In the genomic region with DNA sequence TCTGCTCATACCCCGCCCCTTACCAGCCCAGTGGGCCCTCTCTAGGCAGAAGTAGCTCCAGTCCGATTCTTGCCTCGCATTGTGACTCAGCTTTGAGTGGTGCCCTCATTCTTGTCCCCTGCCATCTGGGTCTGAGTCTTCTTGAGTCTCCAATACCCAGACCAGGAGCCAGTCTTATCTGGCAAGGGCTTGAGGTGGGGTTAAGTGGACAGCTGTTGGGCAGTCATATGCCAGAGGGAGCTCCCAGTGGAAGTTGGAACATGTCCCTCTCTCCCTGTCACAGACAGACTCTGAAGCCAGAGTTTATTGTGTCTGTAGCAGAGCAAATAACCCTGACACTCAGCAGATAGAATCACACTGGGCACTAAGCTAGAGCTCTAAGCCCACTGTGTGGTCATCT, we compare ENCODE assay signal across 15 mouse cellular contexts. TPM values are rescaled to one million over a fixed set of nuclear protein-coding genes. Genes with fewer than 3 reads are reported as not detected.
"Had no signal": no experiment of that assay in that cellular context is flagged by ENCODE, and none has a peak within 500 bp of the region (broad histone marks: within the 10 kb centered on the region; RNA-seq: fewer than 3 reads in every experiment).

No protein-coding gene starts in this region.

- H3K27ac ChIP-seq: kidney, embryonic 15.5 days; limb, embryonic 13.5 days; liver, embryonic 12.5 days; midbrain, embryonic 12.5 days had no signal

- H3K9ac ChIP-seq: kidney, embryonic 15.5 days; limb, embryonic 13.5 days; liver, embryonic 12.5 days; midbrain, embryonic 12.5 days had no signal

- H3K27me3 ChIP-seq: kidney, embryonic 15.5 days; limb, embryonic 13.5 days; liver, embryonic 12.5 days; midbrain, embryonic 12.5 days had no signal

- H3K9me3 ChIP-seq: kidney, embryonic 15.5 days; limb, embryonic 13.5 days; liver, embryonic 12.5 days; midbrain, embryonic 12.5 days had no signal

- H3K4me2 ChIP-seq: kidney, embryonic 15.5 days; limb, embryonic 13.5 days; liver, embryonic 12.5 days; midbrain, embryonic 12.5 days had no signal

- ATAC-seq: liver, embryonic 12.5 days; midbrain, embryonic 16.5 days had no signal

- DNase-seq: kidney, adult 2 months; kidney, postnatal 25 days; layer of hippocampus, adult 9-11 months; left cerebral cortex, postnatal 4 days; lung, adult 18-20 months; right cerebral cortex, postnatal 14 days; thymus, adult 18-20 months; thymus, postnatal 14 days had no signal

- H3K4me1 ChIP-seq: kidney, embryonic 15.5 days; limb, embryonic 13.5 days; midbrain, embryonic 12.5 days had no signal

- H3K4me3 ChIP-seq: kidney, embryonic 15.5 days; limb, embryonic 13.5 days; liver, embryonic 12.5 days; midbrain, embryonic 12.5 days had no signal

RNA-seq across cellular contexts. Expression of a gene that starts 45.3 kb away (rescaled TPM):
- total RNA-seq: left cerebral cortex, postnatal 4 days; megakaryocyte-erythroid progenitor cell, adult 5-6 weeks had no signal
- polyA plus RNA-seq: limb, embryonic 13.5 days; liver, embryonic 12.5 days; lung, embryonic 16.5 days had no signal
